Mouse (Mus musculus): ENCODE data around the gene Lrrc8d. TPM values are rescaled to one million over a fixed set of nuclear protein-coding genes. Genes with fewer than 3 reads are reported as not detected.
A peak's percentile ranks its signal among the peaks of the same experiment; 100 is the strongest.

Gene Lrrc8d
- polyA plus RNA-seq, 1 experiment from 2014 or later: 19.7 TPM

- H3K36me3 ChIP-seq (ENCODE audit: control insufficient read depth, insufficient read depth, low read length): no peaks in the 10 kb centered on the region
- H3K4me2 ChIP-seq (ENCODE audit: low read depth, low read length): no peak overlapping the region
- no peak overlapping the region for H3K27ac ChIP-seq (ENCODE audit: low read length)
- no peaks in the 10 kb centered on the region for H3K9me3 ChIP-seq (ENCODE audit: control insufficient read depth, low read length)
- H3K4me1 ChIP-seq (replicated peaks; ENCODE audit: control insufficient read depth, insufficient read depth, low read length): peaks cover 12% of the 10 kb centered on the region
- ATAC-seq (ENCODE audit: low read depth): no peak
- H3K27me3 ChIP-seq (ENCODE audit: control insufficient read depth, insufficient read depth, low read depth, low read length): no peaks in the 10 kb centered on the region
- 81% methylated on average over 3 of the region's 3 CpGs for WGBS
- no peak overlapping the region for H3K4me3 ChIP-seq (ENCODE audit: low read length)
- H3K9ac ChIP-seq (ENCODE audit: low read length): no peak overlapping the region
These were observed 1.9 kb upstream of the Lrrc8d start for GRCm38 (mm10) chr5:105697886-105698285.

GRCm38 (mm10) chr5:105698694-105699093 lies 1.1 kb upstream of the Lrrc8d start:
- peak overlapping the region; percentile 98 for H3K9ac ChIP-seq (ENCODE audit: low read length)
- peaks cover 16% of the 10 kb centered on the region for H3K4me1 ChIP-seq (replicated peaks; ENCODE audit: control insufficient read depth, insufficient read depth, low read length)
- H3K9me3 ChIP-seq (ENCODE audit: control insufficient read depth, low read length): no peaks in the 10 kb centered on the region
- no peaks in the 10 kb centered on the region for H3K27me3 ChIP-seq (ENCODE audit: control insufficient read depth, insufficient read depth, low read depth, low read length)
- WGBS: 18% methylated on average over 7 of the region's 7 CpGs
- H3K36me3 ChIP-seq (ENCODE audit: control insufficient read depth, insufficient read depth, low read length): no peaks in the 10 kb centered on the region
- H3K4me3 ChIP-seq (ENCODE audit: low read length): peak overlapping the region; percentile 90
- peak overlapping the region; percentile 91 for H3K4me2 ChIP-seq (ENCODE audit: low read depth, low read length)
- H3K27ac ChIP-seq (ENCODE audit: low read length): peak overlapping the region; percentile 97
- ATAC-seq (ENCODE audit: low read depth): peak; percentile 39

GRCm38 (mm10) chr5:105700070-105700851 lies 492 bp downstream of the Lrrc8d start:
- H3K27ac ChIP-seq (ENCODE audit: low read length): peak overlapping the region; percentile 97
- H3K4me2 ChIP-seq (ENCODE audit: low read depth, low read length): peak overlapping the region; percentile 91
- WGBS: under 1% methylated on average over 73 of the region's 101 CpGs
- peak; percentile 70 for ATAC-seq (ENCODE audit: low read depth)
- no peaks in the 10 kb centered on the region for H3K9me3 ChIP-seq (ENCODE audit: control insufficient read depth, low read length)
- peak overlapping the region; percentile 90 for H3K4me3 ChIP-seq (ENCODE audit: low read length)
- H3K4me1 ChIP-seq (replicated peaks; ENCODE audit: control insufficient read depth, insufficient read depth, low read length): peaks cover 24% of the 10 kb centered on the region
- no peaks in the 10 kb centered on the region for H3K36me3 ChIP-seq (ENCODE audit: control insufficient read depth, insufficient read depth, low read length)
- H3K27me3 ChIP-seq (ENCODE audit: control insufficient read depth, insufficient read depth, low read depth, low read length): no peaks in the 10 kb centered on the region
- peak overlapping the region; percentile 98 for H3K9ac ChIP-seq (ENCODE audit: low read length)

GRCm38 (mm10) chr5:105701326-105701725 lies 1.6 kb downstream of the Lrrc8d start:
- Histone ChIP-seq H3K4me1 (replicated peaks; ENCODE audit: control insufficient read depth, insufficient read depth, low read length) (peaks cover 24% of the 10 kb centered on the region), H3K4me3 (ENCODE audit: low read length) (peak overlapping the region; percentile 90), H3K36me3 (ENCODE audit: control insufficient read depth, insufficient read depth, low read length) (no peaks in the 10 kb centered on the region), H3K27me3 (ENCODE audit: control insufficient read depth, insufficient read depth, low read depth, low read length) (no peaks in the 10 kb centered on the region), H3K4me2 (ENCODE audit: low read depth, low read length) (peak overlapping the region; percentile 91), H3K9me3 (ENCODE audit: control insufficient read depth, low read length) (no peaks in the 10 kb centered on the region), H3K9ac (ENCODE audit: low read length) (peak overlapping the region; percentile 98), H3K27ac (ENCODE audit: low read length) (no peak overlapping the region)
- ATAC-seq (ENCODE audit: low read depth): no peak
- 45% methylated on average over 9 of the region's 9 CpGs for WGBS

GRCm38 (mm10) chr5:105701844-105702243 lies 2.1 kb downstream of the Lrrc8d start:
- WGBS: 64% methylated on average over 8 of the region's 8 CpGs
- Histone ChIP-seq H3K9ac (ENCODE audit: low read length) (no peak overlapping the region), H3K4me2 (ENCODE audit: low read depth, low read length) (peak overlapping the region; percentile 91; the same call in 1 of the 2 replicates), H3K27me3 (ENCODE audit: control insufficient read depth, insufficient read depth, low read depth, low read length) (no peaks in the 10 kb centered on the region), H3K4me1 (replicated peaks; ENCODE audit: control insufficient read depth, insufficient read depth, low read length) (peaks cover 24% of the 10 kb centered on the region), H3K4me3 (ENCODE audit: low read length) (no peak overlapping the region), H3K9me3 (ENCODE audit: control insufficient read depth, low read length) (no peaks in the 10 kb centered on the region), H3K36me3 (ENCODE audit: control insufficient read depth, insufficient read depth, low read length) (no peaks in the 10 kb centered on the region), H3K27ac (ENCODE audit: low read length) (no peak overlapping the region)
- ATAC-seq (ENCODE audit: low read depth): no peak

GRCm38 (mm10) chr5:105702580-105703285 lies 3.0 kb downstream of the Lrrc8d start:
- H3K4me1 ChIP-seq (replicated peaks; ENCODE audit: control insufficient read depth, insufficient read depth, low read length): peaks cover 24% of the 10 kb centered on the region
- H3K4me3 ChIP-seq (ENCODE audit: low read length): no peak overlapping the region
- no peaks in the 10 kb centered on the region for H3K36me3 ChIP-seq (ENCODE audit: control insufficient read depth, insufficient read depth, low read length)
- H3K9ac ChIP-seq (ENCODE audit: low read length): no peak overlapping the region
- H3K9me3 ChIP-seq (ENCODE audit: control insufficient read depth, low read length): no peaks in the 10 kb centered on the region
- no peaks in the 10 kb centered on the region for H3K27me3 ChIP-seq (ENCODE audit: control insufficient read depth, insufficient read depth, low read depth, low read length)
- no peak overlapping the region for H3K4me2 ChIP-seq (ENCODE audit: low read depth, low read length)
- WGBS: 80% methylated on average over 9 of the region's 9 CpGs
- no peak overlapping the region for H3K27ac ChIP-seq (ENCODE audit: low read length)
- no peak for ATAC-seq (ENCODE audit: low read depth)

GRCm38 (mm10) chr5:105703286-105703655 lies 3.5 kb downstream of the Lrrc8d start:
- ATAC-seq (ENCODE audit: low read depth): no peak
- H3K4me3 ChIP-seq (ENCODE audit: low read length): no peak overlapping the region
- H3K9ac ChIP-seq (ENCODE audit: low read length): no peak overlapping the region
- 75% methylated on average over 11 of the region's 11 CpGs for WGBS
- peaks cover 24% of the 10 kb centered on the region for H3K4me1 ChIP-seq (replicated peaks; ENCODE audit: control insufficient read depth, insufficient read depth, low read length)
- no peak overlapping the region for H3K4me2 ChIP-seq (ENCODE audit: low read depth, low read length)
- no peaks in the 10 kb centered on the region for H3K27me3 ChIP-seq (ENCODE audit: control insufficient read depth, insufficient read depth, low read depth, low read length)
- no peaks in the 10 kb centered on the region for H3K36me3 ChIP-seq (ENCODE audit: control insufficient read depth, insufficient read depth, low read length)
- no peaks in the 10 kb centered on the region for H3K9me3 ChIP-seq (ENCODE audit: control insufficient read depth, low read length)
- H3K27ac ChIP-seq (ENCODE audit: low read length): no peak overlapping the region

- Histone ChIP-seq H3K9me3 (ENCODE audit: control insufficient read depth, low read length) (no peaks in the 10 kb centered on the region), H3K36me3 (ENCODE audit: control insufficient read depth, insufficient read depth, low read length) (no peaks in the 10 kb centered on the region), H3K4me2 (ENCODE audit: low read depth, low read length) (no peak overlapping the region), H3K9ac (ENCODE audit: low read length) (no peak overlapping the region), H3K4me3 (ENCODE audit: low read length) (no peak overlapping the region), H3K4me1 (replicated peaks; ENCODE audit: control insufficient read depth, insufficient read depth, low read length) (peaks cover 22% of the 10 kb centered on the region), H3K27me3 (ENCODE audit: control insufficient read depth, insufficient read depth, low read depth, low read length) (no peaks in the 10 kb centered on the region), H3K27ac (ENCODE audit: low read length) (no peak overlapping the region)
- no peak for ATAC-seq (ENCODE audit: low read depth)
- 22% methylated on average over 9 of the region's 9 CpGs for WGBS
These were observed 4.8 kb downstream of the Lrrc8d start for GRCm38 (mm10) chr5:105704573-105704972.

- Histone ChIP-seq H3K9ac (ENCODE audit: low read length) (no peak overlapping the region), H3K9me3 (ENCODE audit: control insufficient read depth, low read length) (no peaks in the 10 kb centered on the region), H3K27me3 (ENCODE audit: control insufficient read depth, insufficient read depth, low read depth, low read length) (no peaks in the 10 kb centered on the region), H3K4me1 (replicated peaks; ENCODE audit: control insufficient read depth, insufficient read depth, low read length) (peaks cover 18% of the 10 kb centered on the region), H3K4me2 (ENCODE audit: low read depth, low read length) (no peak overlapping the region), H3K36me3 (ENCODE audit: control insufficient read depth, insufficient read depth, low read length) (no peaks in the 10 kb centered on the region), H3K4me3 (ENCODE audit: low read length) (no peak overlapping the region), H3K27ac (ENCODE audit: low read length) (no peak overlapping the region)
- 75% methylated on average over 11 of the region's 11 CpGs for WGBS
- ATAC-seq (ENCODE audit: low read depth): no peak
These were observed 6.9 kb downstream of the Lrrc8d start for GRCm38 (mm10) chr5:105706635-105707034.
